Mouse (Mus musculus) kidney, embryonic 14.5 days (tissue): ENCODE results near the gene Myo1c. TPM values are rescaled to one million over a fixed set of nuclear protein-coding genes. Genes with fewer than 3 reads are reported as not detected.

Experiments used
- ATAC-seq: fragments of 200-750 bp; cut with Nextera tagmentation; 2 replicates; pipeline ENCODE4 v1.8.0; 2017; ENCODE audit warnings: moderate number of reproducible peaks, mild to moderate bottlenecking, moderate TSS enrichment, moderate library complexity; ENCODE audit not compliant: low FRiP score, low TSS enrichment
- H3K27ac ChIP-seq: fragments of 300-500 bp; sonication (generic); 2 replicates; pipeline ENCODE4 v1.5.1; 2014; ENCODE audit warnings: low read depth, mild to moderate bottlenecking, low read length, moderate library complexity, mixed read lengths
- H3K27me3 ChIP-seq: fragments of 300-500 bp; sonication (generic); 2 replicates; pipeline ENCODE4 v1.6.1; 2014; ENCODE audit warnings: mild to moderate bottlenecking, low read length; ENCODE audit not compliant: control insufficient read depth, insufficient read depth
- H3K36me3 ChIP-seq: fragments of 300-500 bp; sonication (generic); 2 replicates; pipeline ENCODE4 v1.6.1; 2014; ENCODE audit warnings: low read length, mixed read lengths; ENCODE audit not compliant: control insufficient read depth, insufficient read depth
- H3K4me1 ChIP-seq: fragments of 300-500 bp; sonication (generic); 2 replicates; pipeline ENCODE4 v1.6.1; 2014; ENCODE audit warnings: low read length, mixed read lengths; ENCODE audit not compliant: control insufficient read depth, insufficient read depth
- H3K4me2 ChIP-seq: fragments of 300-500 bp; sonication (generic); replicated peaks from 2 replicates; pipeline ENCODE4 v1.6.1; 2014; ENCODE audit warnings: low read depth, mild to moderate bottlenecking, low read length
- H3K4me3 ChIP-seq: fragments of 300-500 bp; sonication (generic); 2 replicates; pipeline ENCODE4 v1.5.1; 2014; ENCODE audit warnings: mild to moderate bottlenecking, low read length
- H3K9ac ChIP-seq: fragments of 300-500 bp; sonication (generic); 2 replicates; pipeline ENCODE4 v1.6.1; 2014; ENCODE audit warnings: low read depth, mild to moderate bottlenecking, low read length, moderate library complexity
- H3K9me3 ChIP-seq: fragments of 300-500 bp; sonication (generic); 2 replicates; pipeline ENCODE4 v1.6.1; 2016; ENCODE audit warnings: low read length; ENCODE audit not compliant: control insufficient read depth
- WGBS: fragments of 180-500 bp; shearing (Covaris S2); extraction: QIAGEN DNeasy Blood & Tissue Kit; methylation state at CpG from one replicate; pipeline ENCODE4 v1.1.7; 2014; 5-methylcytosine and 5-hydroxymethylcytosine counted together
- polyA plus RNA-seq: library from polyadenylated mRNA; unstranded; fragments of >200 nt; fragmentation: Nextera tagmentation; extraction: Ambion mirVana; gene quantifications from 2 replicates; pipeline ENCODE4 v1.2.1, GENCODE M21; 2014

The Myo1c gene
- polyA plus RNA-seq, 1 experiment from 2014 or later = 32.0 TPM

DNA sequence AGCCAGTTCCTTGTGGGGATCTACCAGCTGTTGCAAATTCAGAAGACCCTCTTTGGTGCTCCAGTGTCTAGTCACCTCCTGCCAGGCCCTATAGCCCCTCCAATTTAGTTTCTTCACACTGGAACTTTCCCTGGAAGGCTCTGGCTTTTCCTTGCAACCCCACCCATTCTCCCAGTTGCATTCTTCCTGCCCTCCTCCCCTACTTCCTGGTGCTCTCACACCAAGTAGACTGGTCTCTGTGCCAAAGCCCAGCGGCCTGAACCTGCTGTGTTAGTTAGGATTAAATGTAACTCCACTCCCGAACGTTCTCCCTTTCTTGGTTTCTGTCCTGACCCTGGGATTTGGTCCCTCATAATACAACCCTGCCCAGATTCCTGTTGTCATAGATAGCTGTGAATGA is 15.5 kb upstream of the Myo1c start:
- H3K36me3 ChIP-seq = peaks cover 9% of the 10 kb centered on the region; the same call in 1 of the 2 replicates
- no peak overlapping the region for H3K27ac ChIP-seq
- peaks cover 5% of the 10 kb centered on the region; the same call in 1 of the 2 replicates for H3K4me1 ChIP-seq
- no peak for ATAC-seq
- no peaks in the 10 kb centered on the region for H3K9me3 ChIP-seq
- no peaks in the 10 kb centered on the region for H3K27me3 ChIP-seq
- H3K9ac ChIP-seq = no peak overlapping the region
- 78% methylated on average over 3 of the region's 3 CpGs for WGBS
- no peak overlapping the region for H3K4me3 ChIP-seq
- no peak overlapping the region for H3K4me2 ChIP-seq

DNA sequence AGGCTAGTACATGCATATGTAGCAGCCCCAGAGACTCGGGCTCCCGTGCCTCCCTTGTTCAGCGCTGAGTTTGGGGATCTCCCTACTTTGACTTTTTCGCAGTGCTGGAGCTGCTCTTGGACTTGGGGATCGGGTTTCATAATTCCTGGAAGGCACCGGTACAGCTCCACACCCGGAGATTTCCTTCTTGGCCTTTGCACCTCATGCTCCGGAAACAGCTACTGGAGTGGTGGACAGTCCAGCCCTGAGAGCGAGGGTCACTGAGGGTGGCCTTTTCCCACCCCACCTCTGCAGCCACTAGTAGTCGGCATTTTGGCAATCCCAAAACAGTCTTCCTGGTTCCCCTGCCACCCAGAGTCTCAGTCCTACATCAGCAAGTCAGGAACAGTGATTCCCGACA is 15.0 kb upstream of the Myo1c start:
- no peaks in the 10 kb centered on the region for H3K27me3 ChIP-seq
- H3K36me3 ChIP-seq = peaks cover 9% of the 10 kb centered on the region; the same call in 1 of the 2 replicates
- WGBS = 42% methylated on average over 11 of the region's 11 CpGs
- no peak overlapping the region for H3K4me3 ChIP-seq
- no peak for ATAC-seq
- no peak overlapping the region for H3K4me2 ChIP-seq
- no peak overlapping the region for H3K9ac ChIP-seq
- no peak overlapping the region for H3K27ac ChIP-seq
- H3K4me1 ChIP-seq = peaks cover 5% of the 10 kb centered on the region; the same call in 1 of the 2 replicates
- H3K9me3 ChIP-seq = no peaks in the 10 kb centered on the region

DNA sequence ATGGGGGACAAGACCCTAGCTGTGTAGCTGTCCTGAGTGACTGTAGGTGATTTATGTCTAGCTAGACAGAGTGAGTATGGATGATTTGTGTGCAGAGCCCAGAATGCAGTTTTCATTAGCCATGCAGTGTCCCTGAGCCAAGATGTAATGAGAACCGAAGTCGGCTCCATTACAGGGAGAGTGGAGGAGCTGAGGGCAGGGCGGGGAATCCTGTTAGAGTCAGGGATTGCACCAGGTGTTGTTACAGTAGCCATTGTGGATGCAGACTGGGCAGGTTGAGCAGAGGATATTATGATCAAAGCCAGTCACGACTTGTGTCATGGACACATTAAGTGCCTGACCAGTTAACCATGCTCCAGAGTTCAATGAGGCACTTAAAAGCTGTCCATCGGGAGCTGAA is 7.0 kb upstream of the Myo1c start:
- Histone ChIP-seq H3K4me2 (no peak overlapping the region), H3K4me3 (no peak overlapping the region), H3K9me3 (no peaks in the 10 kb centered on the region), H3K27ac (no peak overlapping the region), H3K27me3 (no peaks in the 10 kb centered on the region), H3K36me3 (peaks cover 3% of the 10 kb centered on the region; the same call in 1 of the 2 replicates), H3K9ac (no peak overlapping the region), H3K4me1 (0 out of 2 replicates have a peak, but pooled peaks cover 5% of the 10 kb centered on the region)
- peak; percentile 61 for ATAC-seq
- 40% methylated on average over 5 of the region's 5 CpGs for WGBS

DNA sequence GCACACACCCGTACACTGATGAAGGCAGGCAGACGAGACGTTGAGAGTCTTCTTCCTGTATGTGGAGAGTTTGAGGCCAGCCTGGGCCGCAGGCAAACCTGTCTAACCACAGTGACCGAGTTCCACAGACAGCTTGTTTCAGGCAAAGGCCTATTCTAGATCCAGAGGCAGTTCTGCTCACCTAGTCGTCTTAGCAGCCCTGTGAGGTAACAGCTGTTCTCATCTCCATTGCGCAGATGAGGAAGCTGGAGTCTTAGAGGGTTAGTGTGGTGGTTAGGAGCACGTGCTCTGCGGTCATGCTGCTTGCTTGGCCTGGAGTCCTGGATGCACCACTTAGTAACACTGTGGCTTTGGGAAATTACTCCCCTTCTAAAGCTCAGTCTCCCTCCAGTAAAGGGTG is 5.6 kb upstream of the Myo1c start:
- H3K27ac ChIP-seq = no peak overlapping the region
- no peaks in the 10 kb centered on the region for H3K27me3 ChIP-seq
- no peak overlapping the region for H3K9ac ChIP-seq
- H3K9me3 ChIP-seq = no peaks in the 10 kb centered on the region
- H3K36me3 ChIP-seq = peaks cover 3% of the 10 kb centered on the region; the same call in 1 of the 2 replicates
- H3K4me3 ChIP-seq = no peak overlapping the region
- 85% methylated on average over 9 of the region's 9 CpGs for WGBS
- H3K4me2 ChIP-seq = no peak overlapping the region
- ATAC-seq = no peak
- H3K4me1 ChIP-seq = 0 out of 2 replicates have a peak, but pooled peaks cover 5% of the 10 kb centered on the region

DNA sequence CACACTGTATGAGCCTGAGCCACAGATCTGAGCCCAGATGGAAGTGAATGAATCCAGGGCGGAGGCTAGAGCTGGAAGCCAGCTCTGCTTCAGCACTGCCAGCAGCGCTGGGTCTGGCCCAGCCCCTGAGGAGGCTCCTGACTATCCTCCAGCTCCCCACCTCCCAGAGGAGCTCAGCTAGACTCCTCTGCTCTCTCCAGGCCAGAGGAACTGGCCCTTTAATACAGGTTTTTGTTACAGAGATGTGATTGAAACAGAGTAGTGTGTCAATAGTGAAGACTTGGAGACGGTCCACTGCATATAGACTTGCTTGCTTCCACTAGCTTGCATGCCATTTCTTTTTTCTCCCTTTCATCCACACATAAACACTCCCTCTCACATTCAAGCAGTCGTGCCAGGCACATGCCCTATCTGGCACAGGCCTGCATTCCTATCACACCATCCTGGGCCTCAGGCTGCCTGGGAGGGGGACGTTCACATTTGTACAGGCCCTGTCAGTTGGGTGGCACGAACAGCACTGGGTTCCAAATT is 2.6 kb upstream of the Myo1c start:
- Histone ChIP-seq H3K4me2 (no peak overlapping the region), H3K36me3 (no peaks in the 10 kb centered on the region), H3K4me3 (no peak overlapping the region), H3K27me3 (no peaks in the 10 kb centered on the region), H3K9me3 (no peaks in the 10 kb centered on the region), H3K9ac (no peak overlapping the region), H3K27ac (no peak overlapping the region), H3K4me1 (peaks cover 13% of the 10 kb centered on the region)
- 70% methylated on average over 6 of the region's 6 CpGs for WGBS
- ATAC-seq = no peak

DNA sequence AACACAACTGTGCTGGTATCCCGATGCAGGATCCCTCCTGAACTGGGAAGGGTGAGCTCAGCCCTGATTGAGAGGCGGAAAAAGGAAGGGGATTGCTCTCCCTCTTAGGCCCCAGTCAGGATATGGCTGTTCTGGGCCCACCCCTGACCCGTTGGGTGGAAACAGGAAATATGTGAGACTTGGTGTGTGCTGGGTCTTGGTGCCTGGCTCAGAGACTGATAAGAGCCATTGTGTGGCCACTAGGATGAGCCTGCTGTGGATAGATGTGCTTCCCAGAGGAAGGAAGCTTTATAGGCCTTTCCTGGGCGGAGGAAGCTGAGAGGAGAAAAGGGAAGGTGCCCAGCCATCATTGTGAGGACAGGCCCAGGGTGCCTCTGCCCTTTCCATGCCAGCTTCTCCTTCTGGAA is 1.1 kb upstream of the Myo1c start:
- no peaks in the 10 kb centered on the region for H3K9me3 ChIP-seq
- peaks cover 15% of the 10 kb centered on the region for H3K4me1 ChIP-seq
- ATAC-seq = no peak
- no peak overlapping the region for H3K4me2 ChIP-seq
- no peak overlapping the region; the same call in 1 of the 2 replicates for H3K9ac ChIP-seq
- no peaks in the 10 kb centered on the region for H3K36me3 ChIP-seq
- H3K27me3 ChIP-seq = no peaks in the 10 kb centered on the region
- H3K4me3 ChIP-seq = no peak overlapping the region
- 80% methylated on average over 4 of the region's 4 CpGs for WGBS
- peak overlapping the region; percentile 62; the same call in 1 of the 2 replicates for H3K27ac ChIP-seq

DNA sequence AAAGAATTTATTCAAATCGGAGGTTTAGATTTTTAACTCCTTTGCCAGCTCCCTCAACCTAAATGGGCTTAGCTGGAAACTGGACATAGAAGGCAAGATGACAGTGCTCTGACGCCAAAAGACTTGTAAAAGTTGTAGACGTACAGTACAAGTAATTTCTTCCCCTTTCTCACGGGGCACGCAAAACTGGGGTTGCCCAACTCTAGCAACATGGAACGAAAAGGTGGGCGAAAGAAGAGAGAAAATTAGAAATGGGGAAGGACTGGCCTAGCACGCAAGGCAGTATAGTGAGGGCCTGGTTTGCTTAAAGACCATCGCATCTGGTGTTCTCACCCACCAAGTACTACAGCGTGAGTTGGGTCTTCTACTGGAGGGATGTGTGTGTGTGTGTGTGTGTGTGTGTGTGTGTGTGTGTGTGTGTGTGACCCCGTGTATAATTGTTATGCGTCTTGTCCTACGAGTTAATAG is 688 bp downstream of the Myo1c start:
- Histone ChIP-seq H3K9me3 (no peaks in the 10 kb centered on the region), H3K4me3 (peak overlapping the region; percentile 73), H3K27ac (peak overlapping the region; percentile 92; the same call in 1 of the 2 replicates), H3K4me2 (peak overlapping the region; percentile 93), H3K4me1 (peaks cover 25% of the 10 kb centered on the region), H3K27me3 (no peaks in the 10 kb centered on the region), H3K36me3 (no peaks in the 10 kb centered on the region), H3K9ac (peak overlapping the region; percentile 80)
- no peak for ATAC-seq
- 48% methylated on average over 13 of the region's 13 CpGs for WGBS

DNA sequence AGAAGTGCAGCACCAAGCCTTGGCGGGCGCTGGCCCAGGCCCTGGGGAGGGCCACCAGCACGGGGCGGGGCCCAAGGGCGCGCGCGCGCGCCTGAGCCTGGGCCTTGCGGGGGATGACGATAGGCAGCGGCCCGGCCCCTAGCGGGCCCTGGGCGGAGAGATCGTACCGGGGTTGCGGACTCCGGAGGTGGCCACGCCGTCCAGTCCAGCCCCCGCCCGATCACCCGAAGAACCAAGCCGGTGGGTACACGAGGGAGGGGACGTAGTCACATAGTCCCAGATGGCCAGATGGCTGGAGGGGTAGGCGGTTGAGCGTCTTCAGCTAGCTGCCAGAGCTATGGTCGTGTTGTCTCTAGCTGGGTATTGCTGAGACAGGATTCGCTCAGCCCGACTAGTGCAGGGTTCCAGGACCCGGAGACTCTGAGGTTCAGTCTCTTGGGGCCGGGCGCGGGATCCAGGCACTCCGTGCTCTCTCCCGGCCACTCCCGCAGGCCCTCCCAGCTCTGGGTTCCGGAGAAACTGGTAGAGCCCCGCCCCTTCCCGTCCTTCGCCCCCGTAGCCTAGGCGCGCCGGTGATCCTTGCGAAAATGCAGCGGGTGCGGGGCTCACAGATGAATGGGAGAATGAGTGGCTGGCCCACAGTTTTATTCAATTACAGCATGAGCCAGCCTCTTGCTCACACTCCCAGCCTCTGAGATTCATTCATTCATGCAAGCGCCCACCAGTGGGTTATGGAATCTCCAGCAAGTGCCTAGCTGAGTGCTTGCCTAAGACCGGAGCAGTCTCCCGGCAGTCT is 1.3 kb downstream of the Myo1c start:
- peaks cover 29% of the 10 kb centered on the region for H3K4me1 ChIP-seq
- under 1% methylated on average over 51 of the region's 54 CpGs for WGBS
- H3K4me3 ChIP-seq = peak overlapping the region; percentile 73
- peak overlapping the region; percentile 93 for H3K4me2 ChIP-seq
- peak; percentile 60 for ATAC-seq
- no peaks in the 10 kb centered on the region for H3K36me3 ChIP-seq
- H3K27ac ChIP-seq = peak overlapping the region; percentile 92
- peak overlapping the region; percentile 80 for H3K9ac ChIP-seq
- H3K27me3 ChIP-seq = no peaks in the 10 kb centered on the region
- no peaks in the 10 kb centered on the region for H3K9me3 ChIP-seq
